Mouse (Mus musculus) lung, adult 18-20 months (tissue): ENCODE measurements around the gene Rpl37a.

ENCODE experiments used
- DNase-seq, 2 experiments: peaks; one replicate each; pipeline ENCODE4 v3.0.0; 2022; ENCODE audit warnings: mixed read lengths in 2 of 2

The Rpl37a gene

DNA sequence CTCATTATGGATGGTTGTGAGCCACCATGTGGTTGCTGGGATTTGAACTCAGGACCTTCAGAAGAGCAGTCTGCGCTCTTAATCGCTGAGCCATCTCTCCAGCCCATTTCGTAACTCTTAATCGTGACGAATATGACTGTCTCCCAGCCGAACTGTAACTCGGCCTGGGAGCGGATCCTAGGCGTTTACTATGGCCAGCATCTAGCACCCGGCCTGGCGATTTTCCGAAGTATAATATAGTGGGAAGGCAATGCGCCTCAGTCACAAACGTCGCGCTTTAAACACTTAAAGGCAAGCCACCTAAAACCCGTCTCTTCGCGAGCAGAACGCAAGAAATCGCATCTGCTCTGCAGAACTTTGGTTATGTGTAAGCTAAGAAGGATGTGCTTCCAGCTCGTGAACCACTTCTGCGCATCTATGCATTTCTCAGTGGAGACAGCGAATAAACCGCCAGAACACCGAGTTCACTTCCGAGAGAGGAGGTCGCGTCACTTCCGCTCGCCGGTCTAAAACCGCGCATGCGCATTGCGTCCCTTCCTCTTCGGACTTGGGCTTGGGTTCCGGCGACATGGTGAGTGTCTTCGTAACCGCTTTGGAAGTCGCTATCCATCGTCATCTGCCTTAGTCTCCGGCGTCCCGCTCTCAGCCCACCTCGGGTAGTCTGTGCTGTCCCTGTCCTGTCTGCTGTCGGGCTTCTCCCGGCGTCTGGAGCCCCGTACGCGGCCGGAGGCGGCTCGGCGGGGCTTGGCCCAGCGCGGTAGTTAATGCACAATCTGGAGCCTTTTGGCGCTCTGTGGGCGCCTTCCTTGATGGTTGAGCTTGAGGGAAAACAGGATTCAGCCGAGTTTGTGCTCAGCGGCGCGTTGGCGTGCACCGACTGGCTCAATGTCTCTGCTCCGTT, at the start of gene Rpl37a:
Gene Rpl37a (plus strand): TSS at position 538 of the 901 bp plus-strand sequence.
- peak; percentile 95 to 96 for DNase-seq

GRCm38 (mm10) chr1:72673070-72673469, 38.0 kb upstream of the Rpl37a start:
- peak; percentile 50 to 82 for DNase-seq

GRCm38 (mm10) chr1:72696256-72696655, 14.8 kb upstream of the Rpl37a start:
- no peak for DNase-seq

DNA sequence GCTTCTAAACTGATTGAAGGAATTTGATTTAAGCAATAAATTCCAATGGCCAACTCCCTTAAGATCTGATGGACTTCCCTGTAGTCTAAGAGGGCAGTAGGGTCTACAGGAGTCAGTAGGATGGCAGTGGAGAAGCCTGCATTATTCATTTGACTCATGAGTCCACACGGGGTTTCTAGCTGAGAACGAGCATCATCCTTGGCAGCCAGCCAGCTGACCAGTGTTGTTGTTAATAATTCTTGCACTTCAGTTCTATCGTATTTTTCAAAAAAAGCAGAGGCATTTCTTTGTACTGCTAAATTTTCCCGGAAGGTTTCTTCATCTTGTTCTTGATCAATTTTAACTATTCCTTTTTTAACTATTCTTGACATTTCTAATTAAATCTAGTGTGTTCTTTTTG, 12.4 kb upstream of the Rpl37a start:
- no peak for DNase-seq

GRCm38 (mm10) chr1:72700479-72700878, 10.6 kb upstream of the Rpl37a start, which contains the start of gene Ankar:
Gene Ankar, minus strand, starts transcription at chr1:72700579.
- DNase-seq = no peak

DNA sequence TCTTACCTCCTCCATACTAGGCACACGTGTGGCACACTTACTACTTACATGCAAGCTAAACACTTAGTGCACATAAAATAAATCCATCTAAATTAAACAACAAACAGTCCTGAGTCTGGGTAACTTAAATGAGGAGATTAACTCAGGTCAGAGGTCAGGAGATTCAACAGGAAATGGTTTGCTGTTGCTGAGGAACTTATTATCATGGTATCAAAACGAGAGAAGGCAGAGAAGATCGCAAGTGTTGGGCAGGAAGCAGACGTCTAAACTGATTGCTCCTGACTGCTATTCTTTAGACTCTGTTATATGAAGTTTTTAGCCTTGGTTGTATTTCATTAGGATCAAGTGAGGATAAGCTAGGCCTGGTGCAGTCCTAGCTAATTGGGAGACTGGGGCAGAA, 3.6 kb upstream of the Rpl37a start:
- DNase-seq = no peak

GRCm38 (mm10) chr1:72711684-72712083, 594 bp downstream of the Rpl37a start:
- DNase-seq = no peak

- no peak for DNase-seq
These were observed 3.5 kb downstream of the Rpl37a start for GRCm38 (mm10) chr1:72714547-72714946.

DNA sequence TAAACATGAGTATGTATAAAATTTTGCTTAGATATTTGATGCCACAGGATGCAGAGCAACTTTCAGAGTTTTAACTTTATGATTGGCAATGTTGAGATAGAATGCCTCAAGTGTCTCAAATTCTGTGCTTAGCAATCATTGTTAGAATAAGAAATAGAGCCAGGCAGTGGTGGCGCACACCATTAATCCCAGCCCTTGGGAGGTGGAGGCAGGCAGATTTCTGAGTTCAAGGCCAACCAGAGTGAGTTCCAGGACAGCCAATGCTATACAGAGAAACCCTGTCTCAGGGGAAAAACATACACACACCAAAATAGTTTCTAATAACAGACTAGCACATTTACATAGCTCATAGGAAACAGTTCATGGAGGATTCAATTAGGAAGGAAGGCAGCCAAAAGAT, 4.0 kb downstream of the Rpl37a start:
- no peak for DNase-seq

GRCm38 (mm10) chr1:72715593-72716361, 4.7 kb downstream of the Rpl37a start:
- no peak for DNase-seq

GRCm38 (mm10) chr1:72716421-72716820, 5.3 kb downstream of the Rpl37a start:
- no peak for DNase-seq

DNA sequence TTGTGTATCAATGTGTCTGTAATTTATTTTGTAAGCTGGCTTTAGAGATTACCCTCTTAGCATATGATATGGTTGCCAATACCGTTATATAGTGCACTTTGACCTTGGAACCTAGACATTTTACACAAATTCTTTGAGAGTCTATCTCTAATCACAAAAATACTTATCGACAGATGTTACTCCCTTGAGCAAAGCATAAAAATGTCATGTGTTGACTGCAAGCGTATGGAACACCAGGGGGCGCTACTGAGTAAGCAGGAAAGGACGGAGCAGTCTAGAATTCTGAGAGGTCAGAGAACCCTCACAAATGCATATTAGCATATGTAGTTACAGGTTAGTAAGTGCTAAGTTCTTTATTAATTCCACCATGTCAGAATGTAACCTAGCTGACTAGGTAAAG, 5.8 kb downstream of the Rpl37a start:
- DNase-seq = peak; percentile 37 to 68

GRCm38 (mm10) chr1:72717540-72717939, 6.5 kb downstream of the Rpl37a start:
- DNase-seq = no peak

DNA sequence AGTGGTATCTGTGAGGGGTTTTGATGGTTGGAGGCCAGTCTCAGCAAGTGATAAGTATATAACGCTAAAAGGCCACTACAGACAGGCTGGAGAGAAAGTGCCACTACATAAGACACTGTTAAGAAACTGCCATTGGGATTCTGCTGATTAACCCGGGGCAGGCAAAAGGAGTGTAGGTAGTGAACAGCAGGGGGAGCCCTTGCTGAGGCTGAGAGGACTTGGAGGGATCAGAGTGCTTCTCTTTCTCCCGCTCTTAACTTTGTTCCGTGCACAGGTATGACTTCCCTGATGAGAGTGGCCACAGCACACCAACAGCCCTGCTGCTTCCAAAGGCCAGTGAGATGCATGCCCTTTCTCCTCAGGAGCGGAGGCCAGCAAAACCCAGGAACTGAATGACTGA, 7.8 kb downstream of the Rpl37a start:
- DNase-seq = peak; percentile 61 to 63

DNA sequence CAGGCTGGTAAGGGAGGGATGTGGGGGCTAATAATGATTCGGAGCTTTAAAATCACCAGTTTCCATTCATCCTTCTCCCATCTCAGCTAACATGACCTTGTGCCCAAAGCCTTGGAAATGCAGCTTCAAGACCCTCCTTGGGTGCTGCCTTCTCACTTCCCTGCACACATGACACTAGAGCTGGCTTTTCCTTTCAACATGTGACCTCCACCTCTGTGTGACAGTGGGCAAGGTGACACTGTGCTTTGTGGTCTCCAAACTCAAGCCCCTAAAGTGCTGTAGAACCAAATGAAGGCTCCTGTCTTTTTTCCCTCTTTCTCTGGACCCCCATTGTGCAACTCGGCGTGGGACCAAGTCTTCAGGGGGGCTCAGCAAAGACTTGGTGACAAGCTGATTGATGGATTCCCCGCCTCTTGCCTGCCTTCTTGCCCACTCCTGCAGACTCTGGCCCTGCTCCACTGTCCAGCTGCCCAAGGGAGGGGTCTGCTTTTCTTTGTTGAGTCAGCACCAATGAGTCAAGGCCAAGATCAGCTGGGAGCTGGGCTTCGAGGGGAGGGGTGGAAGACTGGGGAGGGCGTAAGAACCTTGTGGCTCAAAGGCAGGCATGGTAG, 9.1 kb downstream of the Rpl37a start:
- DNase-seq = no peak

DNA sequence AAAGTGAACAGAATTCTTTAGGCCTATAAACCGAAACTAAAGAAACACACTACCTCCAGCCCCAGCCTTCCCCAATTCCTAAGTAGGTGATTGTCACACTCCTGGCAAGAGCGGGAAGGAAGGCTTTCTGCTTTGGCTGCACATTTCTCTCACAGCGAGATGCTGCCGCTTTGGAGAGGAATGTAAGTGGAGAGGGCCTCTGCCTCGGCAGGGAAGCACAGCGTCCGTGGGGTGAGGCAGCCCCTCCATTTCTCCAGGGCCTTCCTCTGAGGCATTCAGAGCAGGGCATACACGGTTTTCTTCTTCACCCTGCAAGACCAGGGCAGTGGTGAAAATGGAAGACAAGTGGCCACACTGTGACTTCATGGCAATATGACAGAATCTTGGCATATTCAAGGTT, 11.6 kb downstream of the Rpl37a start:
- DNase-seq = no peak

DNA sequence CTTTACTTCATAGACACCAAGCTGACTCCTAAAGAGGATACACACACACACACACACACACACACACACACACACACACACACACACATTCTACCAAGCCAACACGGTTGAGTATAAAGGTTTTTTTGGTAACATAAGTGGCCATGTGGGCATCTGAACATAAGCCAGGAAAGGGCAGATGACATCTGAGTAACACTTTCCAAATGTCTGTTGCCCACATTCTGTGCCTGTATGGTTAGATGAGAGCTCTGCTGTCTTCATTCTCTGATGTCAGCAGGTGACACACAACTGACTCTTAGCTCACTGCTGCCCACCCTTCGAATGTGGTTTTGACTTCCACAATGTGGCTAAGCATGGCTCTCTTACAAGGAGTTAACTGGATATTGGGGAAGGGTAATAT, 13.3 kb downstream of the Rpl37a start:
- no peak for DNase-seq

GRCm38 (mm10) chr1:72725941-72726340, 14.9 kb downstream of the Rpl37a start:
- no peak for DNase-seq

DNA sequence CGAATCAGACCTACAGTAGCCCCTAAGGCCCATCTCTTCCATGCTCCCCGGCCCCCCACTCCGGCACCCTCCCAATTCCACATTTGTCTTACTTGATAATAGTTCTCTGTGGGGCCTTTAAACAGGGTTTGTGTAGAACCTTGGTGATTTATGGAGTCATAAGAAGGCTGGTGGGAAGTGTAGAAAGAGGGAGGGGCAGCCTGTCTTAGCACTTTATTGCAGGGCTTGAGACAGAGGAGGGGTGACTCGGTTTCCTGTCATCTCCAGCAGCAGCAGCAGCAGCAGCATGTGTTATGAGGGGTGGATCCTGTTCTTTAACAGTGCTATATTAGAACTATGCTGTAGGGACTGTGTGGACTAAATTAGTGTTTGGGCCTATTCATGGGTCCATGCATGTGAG, 17.7 kb downstream of the Rpl37a start:
- DNase-seq = no peak

- no peak for DNase-seq
These were observed 19.0 kb downstream of the Rpl37a start for GRCm38 (mm10) chr1:72730126-72730525.

GRCm38 (mm10) chr1:72733191-72733691, 22.2 kb downstream of the Rpl37a start:
- DNase-seq = no peak

DNA sequence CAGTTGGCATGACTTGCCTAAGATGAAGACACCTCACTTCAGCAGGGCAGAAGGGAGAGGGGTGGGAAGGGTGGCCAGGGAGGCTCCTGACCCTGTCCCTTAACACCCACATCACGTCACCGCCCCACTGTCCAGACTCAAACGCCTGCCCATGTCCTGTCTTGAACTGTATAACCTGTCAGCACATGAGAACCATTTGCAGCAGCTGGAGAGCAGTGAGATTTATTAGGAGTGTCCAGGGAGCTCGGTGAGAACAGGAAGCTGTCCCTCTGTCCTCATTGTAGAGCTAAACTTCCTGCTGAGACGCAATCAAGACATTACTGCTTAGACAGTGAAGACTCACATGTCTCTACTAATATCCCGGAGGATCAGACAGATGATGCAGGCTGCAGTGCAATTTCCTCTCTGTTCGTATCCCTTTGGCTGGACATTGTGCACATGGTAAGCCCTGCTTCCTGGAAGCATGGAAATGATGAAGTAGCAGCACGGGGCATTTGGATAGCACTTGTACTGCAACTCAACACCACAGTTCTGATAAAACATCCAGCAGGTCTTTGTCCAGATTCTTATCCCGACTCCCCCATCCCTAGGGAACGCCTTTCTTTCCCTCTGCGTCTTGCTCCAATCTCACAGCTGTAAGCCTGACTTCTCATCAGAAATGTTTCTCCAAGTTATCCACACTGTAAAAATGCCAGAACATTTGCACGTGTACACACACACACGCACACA, 25.5 kb downstream of the Rpl37a start:
- no peak for DNase-seq
